Mouse (Mus musculus): ENCODE measurements around the gene Nucb1. TPM values are rescaled to one million over a fixed set of nuclear protein-coding genes. Genes with fewer than 3 reads are reported as not detected.

The Nucb1 gene
- total and polyA plus RNA-seq, 2 experiments, result 68.1 to 307 TPM

DNA sequence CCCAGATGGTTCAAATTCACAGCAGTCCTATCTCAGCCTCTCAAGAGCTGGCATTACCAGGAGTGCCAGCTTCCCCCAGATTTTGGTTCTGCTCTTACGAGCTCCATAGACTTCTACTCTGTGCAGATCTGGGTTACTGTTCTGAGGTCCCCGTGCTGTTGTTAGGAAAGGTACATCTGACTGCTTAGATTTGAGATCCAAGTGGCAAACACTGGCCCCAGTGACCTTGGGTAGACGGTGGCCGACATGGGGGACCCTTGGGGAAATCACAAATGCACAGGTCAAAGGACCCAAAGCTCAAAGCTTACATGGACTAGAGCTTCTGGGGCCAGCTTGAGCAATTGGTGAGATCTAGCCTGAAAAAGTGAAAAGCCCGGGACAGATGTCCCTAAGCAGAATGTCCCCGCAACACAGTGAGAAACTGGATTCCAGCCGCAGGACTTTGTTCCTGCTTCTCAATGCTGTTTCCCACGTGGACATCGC, 53.4 kb downstream of the Nucb1 start:
- no peak for DNase-seq (ENCODE audit: extremely low read depth, low read depth, low spot score)
- 12% methylated on average over 9 of the region's 9 CpGs for WGBS
- H3K79me2 ChIP-seq (ENCODE audit: control insufficient read depth, insufficient read depth, low read length), result peaks cover 7% of the 10 kb centered on the region
- no peaks in the 10 kb centered on the region for H3K27me3 ChIP-seq (ENCODE audit: control insufficient read depth, insufficient read depth, low read length)
- TF ChIP-seq POLR2A (IDR thresholded peaks at IDR 0.05; ENCODE audit: extremely low read depth, insufficient read depth, low read length) (no peak; the same call in 1 of the 2 replicates), CTCF (IDR thresholded peaks at IDR 0.05; ENCODE audit: low read depth, low read length) (no peak)
- H3K9ac ChIP-seq (ENCODE audit: low read depth, low read length), result peak overlapping the region; percentile 33
- H3K4me3 ChIP-seq (ENCODE audit: insufficient read depth, low read depth, low read length), result no peak overlapping the region; the same call in 1 of the 2 replicates
- peaks cover 13% of the 10 kb centered on the region for H3K36me3 ChIP-seq (ENCODE audit: control insufficient read depth, insufficient read depth, low read length)
- peaks cover 11% of the 10 kb centered on the region; the same call in 1 of the 2 replicates for H3K4me1 ChIP-seq (ENCODE audit: control insufficient read depth, insufficient read depth, low read length)
- peak overlapping the region; percentile 84 for H3K27ac ChIP-seq (replicated peaks; ENCODE audit: insufficient read depth, low read depth, low read length)

DNA sequence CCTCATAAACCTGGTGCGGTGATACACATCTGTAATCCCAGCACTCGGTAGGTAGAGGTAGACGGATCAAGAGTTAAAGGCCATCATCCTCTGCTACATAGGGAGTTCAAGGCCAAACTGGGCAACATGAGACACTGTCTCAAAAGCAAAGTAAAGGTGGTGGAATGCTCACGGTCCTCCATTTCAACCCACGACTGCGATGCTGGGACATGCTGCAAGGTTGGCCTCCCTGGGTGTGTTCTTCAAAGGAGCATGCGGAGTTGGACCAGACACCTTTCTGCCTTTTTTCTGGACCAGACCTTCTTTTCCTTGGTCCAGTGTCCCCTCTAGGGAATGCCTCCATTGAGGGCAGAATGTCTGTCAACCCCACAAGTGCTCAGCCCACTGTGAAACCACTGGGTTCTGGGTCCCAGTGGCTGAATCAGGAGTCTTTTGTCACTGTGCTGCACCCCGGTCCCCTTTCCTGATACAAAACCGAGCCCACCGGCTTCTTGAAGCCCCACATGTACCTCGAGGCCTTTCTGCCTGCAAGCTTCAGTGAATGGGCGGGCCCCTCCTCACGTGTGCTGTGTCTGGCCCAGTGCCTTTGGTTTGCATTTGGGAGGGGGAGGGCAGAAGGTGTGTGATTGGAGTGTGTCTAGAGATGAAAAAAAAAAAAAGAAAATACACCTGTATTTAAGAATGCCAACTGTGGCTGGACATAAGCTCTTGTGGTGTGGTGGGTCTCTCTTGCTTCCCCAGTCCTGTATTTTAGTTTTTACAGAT, 54.1 kb downstream of the Nucb1 start:
- Histone ChIP-seq H3K27me3 (ENCODE audit: control insufficient read depth, insufficient read depth, low read length) (no peaks in the 10 kb centered on the region), H3K4me3 (ENCODE audit: insufficient read depth, low read depth, low read length) (no peak overlapping the region), H3K79me2 (ENCODE audit: control insufficient read depth, insufficient read depth, low read length) (peaks cover 7% of the 10 kb centered on the region), H3K4me1 (ENCODE audit: control insufficient read depth, insufficient read depth, low read length) (peaks cover 10% of the 10 kb centered on the region; the same call in 1 of the 2 replicates), H3K36me3 (ENCODE audit: control insufficient read depth, insufficient read depth, low read length) (peaks cover 13% of the 10 kb centered on the region), H3K9ac (ENCODE audit: low read depth, low read length) (peak overlapping the region; percentile 33), H3K27ac (replicated peaks; ENCODE audit: insufficient read depth, low read depth, low read length) (peak overlapping the region; percentile 84)
- WGBS, result 58% methylated on average over 13 of the region's 13 CpGs
- TF ChIP-seq CTCF (IDR thresholded peaks at IDR 0.05; ENCODE audit: low read depth, low read length) (no peak), POLR2A (IDR thresholded peaks at IDR 0.05; ENCODE audit: extremely low read depth, insufficient read depth, low read length) (peak; percentile 15; the same call in 1 of the 2 replicates)
- peak; percentile 47 for DNase-seq (ENCODE audit: extremely low read depth, low read depth, low spot score)

DNA sequence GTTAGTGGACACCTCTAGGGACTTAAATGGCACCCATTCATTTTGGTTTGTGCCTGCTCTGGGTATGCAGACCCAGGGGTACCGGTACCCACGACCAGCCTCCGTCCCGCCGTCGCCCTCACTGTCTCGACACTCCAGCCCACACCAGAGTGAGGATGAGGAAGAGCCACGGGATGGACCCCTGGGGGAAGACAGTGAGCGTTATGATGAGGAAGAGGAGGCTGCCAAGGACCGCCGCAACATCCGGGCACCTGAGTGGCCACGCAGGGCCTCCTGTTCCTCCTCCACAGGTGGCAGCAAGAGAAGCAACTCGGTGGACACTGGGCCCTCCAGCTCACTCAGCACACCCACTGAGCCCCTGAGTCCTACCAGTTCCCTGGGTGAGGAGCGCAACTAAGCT, 55.2 kb downstream of the Nucb1 start:
- DNase-seq (ENCODE audit: extremely low read depth, low read depth, low spot score), result no peak
- H3K4me3 ChIP-seq (ENCODE audit: insufficient read depth, low read depth, low read length), result no peak overlapping the region
- no peak for TF ChIP-seq CTCF (IDR thresholded peaks at IDR 0.05; ENCODE audit: low read depth, low read length)
- TF ChIP-seq POLR2A (IDR thresholded peaks at IDR 0.05; ENCODE audit: extremely low read depth, insufficient read depth, low read length), result no peak
- H3K9ac ChIP-seq (ENCODE audit: low read depth, low read length), result no peak overlapping the region
- no peak overlapping the region for H3K27ac ChIP-seq (replicated peaks; ENCODE audit: insufficient read depth, low read depth, low read length)
- no peaks in the 10 kb centered on the region for H3K27me3 ChIP-seq (ENCODE audit: control insufficient read depth, insufficient read depth, low read length)
- 92% methylated on average over 15 of the region's 15 CpGs for WGBS
- H3K4me1 ChIP-seq (ENCODE audit: control insufficient read depth, insufficient read depth, low read length), result peaks cover 7% of the 10 kb centered on the region; the same call in 1 of the 2 replicates
- H3K36me3 ChIP-seq (ENCODE audit: control insufficient read depth, insufficient read depth, low read length), result peaks cover 13% of the 10 kb centered on the region
- peaks cover 7% of the 10 kb centered on the region for H3K79me2 ChIP-seq (ENCODE audit: control insufficient read depth, insufficient read depth, low read length)

DNA sequence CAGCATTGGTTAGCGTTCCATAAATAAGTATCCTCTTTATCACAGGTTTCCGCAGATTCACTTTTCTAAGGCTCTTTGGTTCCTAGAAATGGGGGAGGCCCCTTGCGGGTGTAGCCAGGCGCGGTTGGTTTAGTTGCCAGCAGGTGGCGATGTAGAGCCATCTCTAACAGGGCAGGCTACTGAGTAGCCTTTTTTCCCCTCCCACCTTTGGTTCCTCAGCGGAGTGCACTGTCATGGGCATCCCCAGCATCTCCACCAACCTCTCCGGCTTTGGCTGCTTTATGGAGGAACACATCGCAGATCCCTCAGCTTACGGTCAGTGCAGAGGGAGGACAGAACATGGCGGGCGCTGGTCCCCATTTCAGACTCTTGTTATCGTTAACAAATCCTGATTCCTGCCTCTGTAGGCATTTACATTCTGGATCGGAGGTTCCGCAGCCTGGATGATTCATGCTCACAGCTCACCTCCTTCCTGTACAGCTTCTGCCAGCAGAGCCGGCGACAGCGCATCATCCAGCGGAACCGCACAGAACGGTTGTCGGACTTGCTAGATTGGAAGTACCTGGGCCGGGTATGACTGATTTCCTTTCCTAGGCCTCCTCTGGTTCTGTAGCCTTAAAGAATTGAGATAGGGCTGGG, 58.7 kb downstream of the Nucb1 start:
- Histone ChIP-seq H3K27me3 (ENCODE audit: control insufficient read depth, insufficient read depth, low read length) (no peaks in the 10 kb centered on the region), H3K79me2 (ENCODE audit: control insufficient read depth, insufficient read depth, low read length) (no peaks in the 10 kb centered on the region), H3K4me1 (ENCODE audit: control insufficient read depth, insufficient read depth, low read length) (peaks cover 5% of the 10 kb centered on the region; the same call in 1 of the 2 replicates), H3K36me3 (ENCODE audit: control insufficient read depth, insufficient read depth, low read length) (no peaks in the 10 kb centered on the region), H3K9ac (ENCODE audit: low read depth, low read length) (no peak overlapping the region), H3K27ac (replicated peaks; ENCODE audit: insufficient read depth, low read depth, low read length) (no peak overlapping the region), H3K4me3 (ENCODE audit: insufficient read depth, low read depth, low read length) (no peak overlapping the region)
- peak; percentile 36 for DNase-seq (ENCODE audit: extremely low read depth, low read depth, low spot score)
- TF ChIP-seq POLR2A (IDR thresholded peaks at IDR 0.05; ENCODE audit: extremely low read depth, insufficient read depth, low read length), result no peak
- TF ChIP-seq CTCF (IDR thresholded peaks at IDR 0.05; ENCODE audit: low read depth, low read length), result peak; percentile 91
- 59% methylated on average over 23 of the region's 23 CpGs for WGBS

DNA sequence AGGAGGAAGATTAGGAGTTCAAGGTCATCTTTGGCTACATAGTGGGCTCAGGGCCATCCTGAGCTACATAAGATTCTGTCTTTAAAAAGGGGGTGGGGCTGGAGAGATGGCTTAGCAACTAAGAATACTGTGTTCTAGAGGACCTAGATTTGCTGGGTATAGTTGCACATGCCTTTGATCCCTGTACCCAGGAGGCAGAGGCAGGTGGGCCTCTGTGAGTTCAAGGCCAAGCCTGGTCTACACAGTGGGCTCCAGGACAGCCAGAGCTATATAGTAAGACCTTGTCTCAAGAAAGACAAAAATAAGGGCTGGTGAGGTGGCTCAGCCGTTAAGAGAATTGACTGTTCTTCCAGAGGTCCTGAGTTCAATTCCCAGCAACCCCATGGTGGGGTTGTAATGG, 60.2 kb downstream of the Nucb1 start:
- Histone ChIP-seq H3K27me3 (ENCODE audit: control insufficient read depth, insufficient read depth, low read length) (no peaks in the 10 kb centered on the region), H3K9ac (ENCODE audit: low read depth, low read length) (no peak overlapping the region), H3K27ac (replicated peaks; ENCODE audit: insufficient read depth, low read depth, low read length) (no peak overlapping the region), H3K4me1 (ENCODE audit: control insufficient read depth, insufficient read depth, low read length) (no peaks in the 10 kb centered on the region), H3K36me3 (ENCODE audit: control insufficient read depth, insufficient read depth, low read length) (no peaks in the 10 kb centered on the region; the same call in 1 of the 2 replicates), H3K4me3 (ENCODE audit: insufficient read depth, low read depth, low read length) (no peak overlapping the region), H3K79me2 (ENCODE audit: control insufficient read depth, insufficient read depth, low read length) (no peaks in the 10 kb centered on the region)
- TF ChIP-seq POLR2A (IDR thresholded peaks at IDR 0.05; ENCODE audit: extremely low read depth, insufficient read depth, low read length) (no peak), CTCF (IDR thresholded peaks at IDR 0.05; ENCODE audit: low read depth, low read length) (no peak)
- WGBS, result 88% methylated on average over 1 of the region's 1 CpGs
- DNase-seq (ENCODE audit: extremely low read depth, low read depth, low spot score), result no peak

Measured in liver, adult 2 months (tissue).